26 mouse cellular contexts compared by ENCODE assay signal in genomic region chr5:66933134-66933804, GRCm38 (mm10).
A peak's percentile ranks its signal among the peaks of the same experiment; 100 is the strongest.
DNase-seq lines count a peak whose midpoint lies in the region; ATAC-seq lines count a peak whose summit lies in the region.
"Had no signal": no experiment of that assay in that cellular context is flagged by ENCODE, and none has a peak within 500 bp of the region (broad histone marks: within the 10 kb centered on the region; RNA-seq: fewer than 3 reads in every experiment).

No protein-coding gene starts in this region.

- H3K4me2 ChIP-seq in kidney, embryonic 16.5 days (replicated peaks; ENCODE audit: low read depth, low read length), result no peak overlapping the region
- no peak overlapping the region for H3K4me2 ChIP-seq in midbrain, embryonic 15.5 days
- H3K4me2 ChIP-seq in embryonic facial prominence, embryonic 12.5 days (replicated peaks), result no peak overlapping the region
- H3K4me2 ChIP-seq: embryonic facial prominence, embryonic 15.5 days; forebrain, embryonic 12.5 days; forebrain, embryonic 15.5 days; heart, embryonic 13.5 days; hindbrain, embryonic 14.5 days had no signal

- H3K9me3 ChIP-seq in kidney, embryonic 16.5 days (ENCODE audit: low read length), result no peaks in the 10 kb centered on the region
- H3K9me3 ChIP-seq in midbrain, embryonic 15.5 days, result no peaks in the 10 kb centered on the region
- H3K9me3 ChIP-seq in midbrain, embryonic 10.5 days (replicated peaks), result no peaks in the 10 kb centered on the region
- no peaks in the 10 kb centered on the region for H3K9me3 ChIP-seq in embryonic facial prominence, embryonic 10.5 days
- no peaks in the 10 kb centered on the region for H3K9me3 ChIP-seq in embryonic facial prominence, embryonic 12.5 days
- H3K9me3 ChIP-seq: embryonic facial prominence, embryonic 15.5 days; forebrain, embryonic 12.5 days; forebrain, embryonic 15.5 days; heart, embryonic 10.5 days; heart, embryonic 13.5 days had no signal

- WGBS in kidney, embryonic 16.5 days, result 33% methylated on average over 10 of the region's 10 CpGs
- WGBS in midbrain, embryonic 15.5 days, result 47% methylated on average over 10 of the region's 10 CpGs
- WGBS in midbrain, embryonic 10.5 days, result 67% methylated on average over 10 of the region's 10 CpGs
- WGBS in embryonic facial prominence, embryonic 10.5 days, result 58% methylated on average over 10 of the region's 10 CpGs
- 42% methylated on average over 10 of the region's 10 CpGs for WGBS in embryonic facial prominence, embryonic 12.5 days

- peak; percentile 42; the same call in 1 of the 2 replicates for ATAC-seq in kidney, embryonic 16.5 days (ENCODE audit: low FRiP score, low TSS enrichment)
- peak; percentile 52; the same call in 1 of the 2 replicates for ATAC-seq in midbrain, embryonic 15.5 days (replicated peaks)
- ATAC-seq in embryonic facial prominence, embryonic 12.5 days (ENCODE audit: insufficient number of reproducible peaks, insufficient read depth, low FRiP score, low TSS enrichment), result no peak
- no peak for ATAC-seq in erythroid progenitor cell, adult 5-6 weeks (replicated peaks; ENCODE audit: low FRiP score, poor library complexity, severe bottlenecking)
- ATAC-seq: CD4-positive, CD25-positive, alpha-beta regulatory T cell, adult 4 months; forebrain, embryonic 15.5 days; hindbrain, postnatal 0 days had no signal

- H3K27me3 ChIP-seq in kidney, embryonic 16.5 days (ENCODE audit: insufficient read depth, low read length), result no peaks in the 10 kb centered on the region
- no peaks in the 10 kb centered on the region for H3K27me3 ChIP-seq in midbrain, embryonic 15.5 days (replicated peaks)
- H3K27me3 ChIP-seq in midbrain, embryonic 10.5 days (ENCODE audit: low read depth, poor library complexity, severe bottlenecking), result no peaks in the 10 kb centered on the region
- H3K27me3 ChIP-seq in embryonic facial prominence, embryonic 10.5 days (replicated peaks; ENCODE audit: low read depth, poor library complexity, severe bottlenecking), result no peaks in the 10 kb centered on the region
- H3K27me3 ChIP-seq in embryonic facial prominence, embryonic 12.5 days, result no peaks in the 10 kb centered on the region
- H3K27me3 ChIP-seq: embryonic facial prominence, embryonic 15.5 days; forebrain, embryonic 12.5 days; forebrain, embryonic 15.5 days; heart, embryonic 13.5 days had no signal

- H3K27ac ChIP-seq in kidney, embryonic 16.5 days (ENCODE audit: low read length), result no peak overlapping the region
- 0 out of 2 replicates have a peak overlapping the region, but pooled peaks have one; percentile 6 for H3K27ac ChIP-seq in midbrain, embryonic 15.5 days
- H3K27ac ChIP-seq in midbrain, embryonic 10.5 days (replicated peaks), result no peak overlapping the region
- H3K27ac ChIP-seq in embryonic facial prominence, embryonic 10.5 days (replicated peaks), result peak overlapping the region; percentile 51; the same call in 1 of the 2 replicates
- H3K27ac ChIP-seq in embryonic facial prominence, embryonic 12.5 days, result 0 out of 2 replicates have a peak overlapping the region, but pooled peaks have one; percentile 4
- H3K27ac ChIP-seq: embryonic facial prominence, embryonic 15.5 days; forebrain, embryonic 12.5 days; forebrain, embryonic 15.5 days; heart, adult 2 months; heart, embryonic 10.5 days; heart, embryonic 13.5 days; hindbrain, embryonic 14.5 days; hindbrain, postnatal 0 days had no signal

- H3K36me3 ChIP-seq in kidney, embryonic 16.5 days (ENCODE audit: insufficient read depth, low read length), result no peaks in the 10 kb centered on the region
- no peaks in the 10 kb centered on the region for H3K36me3 ChIP-seq in midbrain, embryonic 15.5 days (replicated peaks)
- no peaks in the 10 kb centered on the region for H3K36me3 ChIP-seq in midbrain, embryonic 10.5 days
- no peaks in the 10 kb centered on the region for H3K36me3 ChIP-seq in embryonic facial prominence, embryonic 10.5 days (replicated peaks)
- H3K36me3 ChIP-seq in embryonic facial prominence, embryonic 12.5 days, result no peaks in the 10 kb centered on the region
- H3K36me3 ChIP-seq: embryonic facial prominence, embryonic 15.5 days; forebrain, embryonic 12.5 days; forebrain, embryonic 15.5 days; heart, embryonic 10.5 days; heart, embryonic 13.5 days had no signal

- peaks cover 22% of the 10 kb centered on the region for H3K4me1 ChIP-seq in kidney, embryonic 16.5 days (ENCODE audit: insufficient read depth, low read length)
- no peaks in the 10 kb centered on the region for H3K4me1 ChIP-seq in midbrain, embryonic 15.5 days
- peaks cover 19% of the 10 kb centered on the region for H3K4me1 ChIP-seq in midbrain, embryonic 10.5 days
- peaks cover 54% of the 10 kb centered on the region for H3K4me1 ChIP-seq in embryonic facial prominence, embryonic 10.5 days
- H3K4me1 ChIP-seq in embryonic facial prominence, embryonic 12.5 days, result peaks cover 19% of the 10 kb centered on the region; the same call in 1 of the 2 replicates
- H3K4me1 ChIP-seq: forebrain, embryonic 12.5 days had no signal

- no peak for DNase-seq in kidney, adult 8-10 months
- DNase-seq in midbrain, embryonic 10.5 days (ENCODE audit: low spot score), result no peak
- no peak for DNase-seq in embryonic facial prominence, embryonic 10.5 days (ENCODE audit: low spot score)
- DNase-seq in c-Kit-positive CD71-positive TER-119-positive erythroid progenitor cells, embryonic 14.5 days (ENCODE audit: low spot score), result no peak
- DNase-seq: adrenal gland, adult 8-10 months; adrenal gland, postnatal 25 days; cerebellum, adult 11 months; cerebellum, adult 2 months; cerebellum, adult 9-11 months; cerebellum, postnatal 25 days; gastrocnemius, postnatal 25 days; heart, adult 2 months; heart, postnatal 14 days; heart, postnatal 4 days had no signal

- no peak overlapping the region for H3K4me3 ChIP-seq in kidney, embryonic 16.5 days (ENCODE audit: low read length)
- no peak overlapping the region for H3K4me3 ChIP-seq in midbrain, embryonic 15.5 days
- H3K4me3 ChIP-seq in midbrain, embryonic 10.5 days, result no peak overlapping the region
- H3K4me3 ChIP-seq in embryonic facial prominence, embryonic 10.5 days, result no peak overlapping the region
- H3K4me3 ChIP-seq in embryonic facial prominence, embryonic 12.5 days, result no peak overlapping the region
- H3K4me3 ChIP-seq: embryonic facial prominence, embryonic 15.5 days; forebrain, embryonic 12.5 days; forebrain, embryonic 15.5 days; heart, adult 2 months; heart, embryonic 10.5 days; heart, embryonic 13.5 days had no signal

- no peak overlapping the region for H3K9ac ChIP-seq in kidney, embryonic 16.5 days (replicated peaks; ENCODE audit: low read length)
- no peak overlapping the region for H3K9ac ChIP-seq in midbrain, embryonic 15.5 days
- H3K9ac ChIP-seq in embryonic facial prominence, embryonic 12.5 days, result no peak overlapping the region
- H3K9ac ChIP-seq: embryonic facial prominence, embryonic 15.5 days; forebrain, embryonic 12.5 days; forebrain, embryonic 15.5 days; heart, embryonic 13.5 days; hindbrain, embryonic 14.5 days had no signal

Comparison
In these comparisons a context has a peak if more than half of its experiments do, and no peak if none do; other contexts are left out.
1. H3K27ac ChIP-seq: peak in midbrain, embryonic 15.5 days (single experiment), embryonic facial prominence, embryonic 10.5 days (single experiment) and embryonic facial prominence, embryonic 12.5 days (single experiment); none in kidney, embryonic 16.5 days (single experiment) and midbrain, embryonic 10.5 days (single experiment).
2. ATAC-seq: peak in kidney, embryonic 16.5 days (single experiment) and midbrain, embryonic 15.5 days (single experiment); none in embryonic facial prominence, embryonic 12.5 days (single experiment) and erythroid progenitor cell, adult 5-6 weeks (single experiment).